Mouse (Mus musculus) ES-E14 (cell line): ENCODE results near the gene Chrna9. TPM values are rescaled to one million over a fixed set of nuclear protein-coding genes. Genes with fewer than 3 reads are reported as not detected.

Experiments
- DNase-seq: peaks from one replicate; pipeline ENCODE4 v3.0.0-alpha.2; 2013; ENCODE audit warnings: low read depth, low spot score
- H3K27ac ChIP-seq: 2 replicates; pipeline ENCODE4 v1.5.1; 2012; ENCODE audit warnings: low read depth, mild to moderate bottlenecking, low read length, moderate library complexity, mixed read lengths; ENCODE audit not compliant: poor library complexity, insufficient read depth, severe bottlenecking
- H3K36me3 ChIP-seq: 2 replicates; pipeline ENCODE4 v1.6.1; 2012; ENCODE audit warnings: mild to moderate bottlenecking, low read length, moderate library complexity, mixed read lengths; ENCODE audit not compliant: control insufficient read depth, poor library complexity, insufficient read depth, severe bottlenecking
- H3K4me1 ChIP-seq, 2 experiments: fragments of 150-350 bp in 1 of 2; sonication (generic) in 1 of 2; 2 replicates each; pipeline ENCODE4 v1.6.1; 2012; ENCODE audit warnings: low read length in 2 of 2, mild to moderate bottlenecking in 1 of 2, mixed read lengths in 1 of 2; ENCODE audit not compliant: control insufficient read depth in 2 of 2, insufficient read depth in 2 of 2, poor library complexity in 1 of 2
- H3K4me3 ChIP-seq, 2 experiments: fragments of 150-350 bp in 1 of 2; sonication (generic) in 1 of 2; 2 replicates each; pipeline ENCODE4 v1.5.1; 2012; ENCODE audit warnings: low read length in 2 of 2, low read depth in 1 of 2, mild to moderate bottlenecking in 1 of 2, mixed read lengths in 1 of 2; ENCODE audit not compliant: insufficient read depth in 1 of 2, poor library complexity in 1 of 2, severe bottlenecking in 1 of 2
- H3K9ac ChIP-seq: 2 replicates; pipeline ENCODE4 v1.6.1; 2012; ENCODE audit warnings: low read depth, mild to moderate bottlenecking, low read length, mixed read lengths; ENCODE audit not compliant: poor library complexity, insufficient read depth, severe bottlenecking
- H3K9me3 ChIP-seq: fragments of 150-350 bp; sonication (generic); 2 replicates; pipeline ENCODE4 v1.6.1; 2012; ENCODE audit warnings: low read depth, mild to moderate bottlenecking, low read length; ENCODE audit not compliant: control insufficient read depth, insufficient read depth
- CHD2 ChIP-seq: IDR thresholded peaks from 2 replicates; pipeline ENCODE4 v1.6.1; 2014; ENCODE audit warnings: mild to moderate bottlenecking, low read depth, low read length, inconsistent platforms
- HCFC1 ChIP-seq: IDR thresholded peaks from 2 replicates; pipeline ENCODE4 v1.6.1; 2012; ENCODE audit warnings: low read length, inconsistent platforms, borderline replicate concordance; ENCODE audit not compliant: insufficient read depth
- MAFK ChIP-seq: IDR thresholded peaks from 2 replicates; pipeline ENCODE4 v1.6.1; 2014; ENCODE audit warnings: mild to moderate bottlenecking, low read depth, low read length, inconsistent platforms; ENCODE audit not compliant: insufficient read depth
- ZC3H11A ChIP-seq: IDR thresholded peaks from 2 replicates; pipeline ENCODE4 v1.6.1; 2012; ENCODE audit warnings: low read depth, mild to moderate bottlenecking, inconsistent platforms, low read length, borderline replicate concordance
- ZNF384 ChIP-seq: IDR thresholded peaks from 2 replicates; pipeline ENCODE4 v1.6.1; 2012; ENCODE audit warnings: low read depth, low read length, inconsistent platforms
- in situ Hi-C, 2 experiments: fragments of 600-800 bp; cut with MboI; formaldehyde crosslinking; loops; one replicate each; pipeline ENCODE4 v1.15.1; 2025; ENCODE audit warnings: low sequenced_read_pairs in 2 of 2, inconsistent platforms in 1 of 2; ENCODE audit not compliant: unreplicated experiment in 2 of 2
- total RNA-seq: library from RNA; depleted of rRNA; stranded (reverse); fragments of 300-350 nt; gene quantifications from 2 replicates; pipeline ENCODE4 v1.2.3, GENCODE M21; 2012; rRNA removed

The Chrna9 gene
- 11.2 and 23.5 TPM in 2 replicates for total RNA-seq

GRCm38 (mm10) chr5:65934783-65935182 lies at the start of gene Chrna9:
Chrna9 (plus strand) TSS chr5:65934921.
- no peak within 1 kb of the TSS for H3K9ac ChIP-seq
- TF ChIP-seq HCFC1 (no peak), ZC3H11A (no peak), ZNF384 (no peak), CHD2 (no peak), MAFK (no peak)
- in situ Hi-C loops: loop anchor here in 1 of 2 experiments (25.0 kb wide), 1 partner anchor 97 kb away; no protein-coding TSS in a partner anchor
- DNase-seq: no peak
- no peaks in the 10 kb centered on the region for H3K4me1 ChIP-seq
- H3K36me3 ChIP-seq: no peaks in the 10 kb centered on the region
- no peak within 1 kb of the TSS for H3K27ac ChIP-seq
- H3K4me3 ChIP-seq: no peak within 1 kb of the TSS
- no peaks in the 10 kb centered on the region for H3K9me3 ChIP-seq

GRCm38 (mm10) chr5:65885699-65886443 lies 48.9 kb upstream of the Chrna9 start:
- Histone ChIP-seq H3K27ac (no peak overlapping the region), H3K9me3 (no peaks in the 10 kb centered on the region), H3K4me3 (no peak overlapping the region), H3K9ac (no peak overlapping the region), H3K4me1 (no peaks in the 10 kb centered on the region), H3K36me3 (no peaks in the 10 kb centered on the region)
- TF ChIP-seq CHD2 (no peak), ZNF384 (no peak), ZC3H11A (no peak), HCFC1 (no peak), MAFK (no peak)
- DNase-seq: no peak
- in situ Hi-C loops: no loop called here

- no peak overlapping the region for H3K9ac ChIP-seq
- no peaks in the 10 kb centered on the region for H3K9me3 ChIP-seq
- no peak overlapping the region for H3K27ac ChIP-seq
- no peak for TF ChIP-seq HCFC1
- TF ChIP-seq ZNF384: no peak
- no peak for TF ChIP-seq ZC3H11A
- no peak for TF ChIP-seq MAFK
- TF ChIP-seq CHD2: no peak
- H3K4me1 ChIP-seq: no peaks in the 10 kb centered on the region
- in situ Hi-C loops: no loop called here
- no peak for DNase-seq
- no peaks in the 10 kb centered on the region for H3K36me3 ChIP-seq
- no peak overlapping the region for H3K4me3 ChIP-seq
Observed at GRCm38 (mm10) chr5:65888102-65888501, 46.6 kb upstream of the Chrna9 start.

- Histone ChIP-seq H3K36me3 (no peaks in the 10 kb centered on the region), H3K9ac (no peak overlapping the region), H3K9me3 (no peaks in the 10 kb centered on the region), H3K4me1 (no peaks in the 10 kb centered on the region), H3K4me3 (no peak overlapping the region), H3K27ac (no peak overlapping the region)
- no peak for DNase-seq
- TF ChIP-seq CHD2 (no peak), ZNF384 (no peak), ZC3H11A (no peak), HCFC1 (no peak), MAFK (no peak)
- in situ Hi-C loops: no loop called here
Observed at GRCm38 (mm10) chr5:65888998-65889397, 45.7 kb upstream of the Chrna9 start.
